Mouse (Mus musculus): ENCODE data around the gene Zeb2. TPM values are rescaled to one million over a fixed set of nuclear protein-coding genes. Genes with fewer than 3 reads are reported as not detected.

Gene Zeb2
- polyA plus RNA-seq, 2 experiments from 2014 or later, result 0.71 to 0.83 TPM

- no peak for ATAC-seq
Measured at GRCm38 (mm10) chr2:44979042-44979721, 138.0 kb downstream of the Zeb2 start.

DNA sequence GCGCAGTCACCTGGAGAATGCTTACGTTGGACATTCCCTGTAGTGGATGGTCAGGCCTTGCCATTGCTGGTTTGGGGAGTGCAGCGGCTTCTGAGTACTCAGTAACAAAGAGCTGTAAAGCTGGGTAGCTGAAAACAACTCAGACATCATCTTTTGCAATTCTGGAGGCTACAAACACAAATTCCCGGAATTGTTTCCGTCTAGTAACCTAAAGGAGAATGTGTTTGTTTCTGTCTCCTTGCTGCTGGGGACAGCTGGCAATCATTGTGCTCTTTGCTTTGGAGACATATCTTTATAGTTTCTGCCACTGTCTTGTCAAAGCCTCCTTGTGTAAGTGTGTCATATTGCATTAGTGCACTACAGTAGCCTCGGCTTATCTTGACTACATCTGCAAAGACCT lies 139.2 kb downstream of the Zeb2 start:
- ATAC-seq, result no peak

DNA sequence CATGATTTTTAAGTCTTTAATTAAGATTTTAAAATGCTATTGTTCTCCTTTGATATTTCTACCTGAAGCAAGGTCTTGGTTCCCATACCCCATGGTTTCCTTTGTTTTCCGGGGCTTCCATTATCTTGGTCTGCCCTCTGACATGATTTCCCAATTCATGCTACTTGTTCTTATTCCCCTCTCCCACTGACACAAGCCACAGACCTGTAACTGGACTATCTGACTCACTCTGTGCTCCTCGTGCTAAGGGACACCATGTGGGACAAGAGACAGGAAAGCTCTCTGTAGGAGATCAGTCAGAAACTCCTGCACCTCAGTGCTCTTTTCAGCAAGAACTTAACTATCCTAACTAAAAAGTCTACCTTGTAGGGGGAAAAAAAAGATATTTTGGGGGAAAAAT lies 139.6 kb downstream of the Zeb2 start:
- no peak for ATAC-seq

DNA sequence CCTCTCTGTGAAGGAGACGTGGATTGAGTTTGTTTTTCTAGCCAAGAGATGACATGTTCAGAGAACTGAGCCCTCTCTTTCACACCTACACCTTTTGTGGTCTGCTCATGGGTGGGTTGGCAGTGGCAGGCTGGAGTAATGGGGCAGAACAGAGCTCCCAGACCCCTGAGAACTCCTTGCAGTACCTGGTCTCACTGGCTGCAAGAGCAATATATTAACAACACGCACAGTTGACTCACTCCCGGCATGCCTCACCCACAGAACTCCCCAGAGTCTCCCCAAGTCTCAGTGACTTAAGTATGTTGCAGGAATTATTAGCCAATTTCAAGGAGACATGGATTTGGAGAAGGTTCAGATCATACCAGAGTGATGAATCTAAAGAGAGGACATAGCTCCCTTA lies 140.1 kb downstream of the Zeb2 start:
- ATAC-seq, result no peak

- ATAC-seq, result no peak
Measured at GRCm38 (mm10) chr2:44976484-44976883, 140.7 kb downstream of the Zeb2 start.

DNA sequence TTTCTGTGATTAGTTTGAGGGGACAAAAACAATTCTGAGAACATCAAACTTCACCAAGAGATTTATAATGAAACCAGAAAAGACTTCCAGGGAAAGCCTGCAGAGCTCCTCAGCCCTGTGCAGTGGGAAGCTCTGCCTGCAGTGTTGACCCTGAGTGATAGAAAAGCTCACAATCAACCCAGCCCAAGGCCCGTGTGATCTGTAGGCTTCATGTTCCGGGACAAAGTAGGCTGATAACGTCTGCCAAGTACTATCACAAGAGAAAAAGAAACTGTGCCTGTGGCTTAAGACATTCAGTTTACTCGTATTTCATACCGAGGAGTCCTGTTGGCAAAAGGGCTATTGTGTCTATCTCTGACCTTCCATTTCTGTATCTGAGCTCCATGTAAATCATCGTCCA lies 143.4 kb downstream of the Zeb2 start:
- no peak for ATAC-seq

GRCm38 (mm10) chr2:44970087-44970646 lies 147.0 kb downstream of the Zeb2 start:
- no peak for ATAC-seq

DNA sequence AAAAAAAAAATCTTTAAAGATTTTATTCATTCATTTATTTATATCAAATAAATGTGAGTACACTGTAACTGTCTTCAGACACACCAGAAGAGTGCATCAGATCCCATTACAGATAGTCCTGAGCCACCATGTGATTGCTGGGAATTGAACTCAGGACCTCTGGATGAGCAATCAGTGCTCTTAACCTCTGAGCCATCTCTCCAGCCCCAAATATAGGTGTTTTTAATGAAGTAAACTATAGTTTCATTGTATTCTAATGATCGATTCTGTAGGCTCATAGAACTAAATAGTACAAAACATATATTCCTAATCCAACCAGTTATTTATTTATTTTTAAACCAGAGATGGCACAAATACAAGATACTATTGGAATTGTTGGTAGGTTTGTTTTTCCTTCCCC lies 147.6 kb downstream of the Zeb2 start:
- ATAC-seq, result no peak

- no peak for ATAC-seq
Measured at GRCm38 (mm10) chr2:44969226-44969625, 148.0 kb downstream of the Zeb2 start.

DNA sequence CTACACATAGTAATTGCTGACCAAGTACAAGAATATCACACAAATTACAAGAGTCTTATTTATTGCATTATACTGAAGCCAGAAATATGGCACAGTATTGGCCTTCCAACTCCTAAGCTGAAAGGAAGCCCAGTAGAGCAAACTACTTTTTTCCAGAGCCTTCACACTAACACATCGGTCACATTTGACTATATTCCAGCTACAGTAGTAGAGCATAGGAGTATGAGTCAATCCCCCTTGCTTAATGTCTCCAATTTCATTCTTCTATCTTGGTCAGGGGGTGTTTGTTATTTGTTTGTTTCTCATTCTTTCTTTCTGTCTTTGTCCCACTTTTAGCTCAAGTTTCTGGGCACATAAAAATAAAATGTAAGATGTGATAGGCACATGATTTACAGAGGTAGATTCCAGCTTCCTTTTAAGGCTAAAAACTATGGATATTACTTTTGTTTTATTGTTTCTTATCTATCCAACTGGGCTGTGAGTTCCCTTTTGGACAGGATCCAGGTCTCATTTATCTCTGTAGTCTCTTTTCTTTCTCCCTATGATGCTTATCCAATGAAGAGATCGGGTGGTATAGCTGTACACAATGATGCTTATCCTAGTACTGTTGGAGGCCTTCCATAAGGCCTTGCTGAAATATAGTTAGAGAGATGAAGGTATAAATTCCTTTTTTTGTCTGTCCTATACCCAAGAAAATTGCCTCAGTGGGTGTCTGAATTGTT lies 151.2 kb downstream of the Zeb2 start:
- no peak for ATAC-seq

DNA sequence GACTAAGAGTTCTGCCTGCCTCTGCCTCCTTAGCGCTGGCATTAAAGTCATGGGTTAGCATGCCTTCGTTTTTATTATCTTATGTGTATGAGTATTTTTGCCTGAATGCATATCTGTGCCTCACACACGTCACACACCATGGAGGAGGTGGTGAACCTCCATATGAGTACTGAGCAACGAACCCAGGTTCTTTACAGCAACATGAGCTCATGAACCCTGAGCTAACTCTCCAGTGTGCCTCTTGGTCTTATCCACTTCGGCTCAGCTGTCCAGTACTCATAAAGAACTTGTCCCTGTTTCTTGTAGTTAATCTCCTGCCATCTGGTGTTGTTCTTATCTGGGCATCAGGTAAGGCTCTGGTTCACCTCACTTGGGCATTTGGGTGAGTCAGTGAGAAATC lies 154.6 kb downstream of the Zeb2 start:
- ATAC-seq, result no peak

DNA sequence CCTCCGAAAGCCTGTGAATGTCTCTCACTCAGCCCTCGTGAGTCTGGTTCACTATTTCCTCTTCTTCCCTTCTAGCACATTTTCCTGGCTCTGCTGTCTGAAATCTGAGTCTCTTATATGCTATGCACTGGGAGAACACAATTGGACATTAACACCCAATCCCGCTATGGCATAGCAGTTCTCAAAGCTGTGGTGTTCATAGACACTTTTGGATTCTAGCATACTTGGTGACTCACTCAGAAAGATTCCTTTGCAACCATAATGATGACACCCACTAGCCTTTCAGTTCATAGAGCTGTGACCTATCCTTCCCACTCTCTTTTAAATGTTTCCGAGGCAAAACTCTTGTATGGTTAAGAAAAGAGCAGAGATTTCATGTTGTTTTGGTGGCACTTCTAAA lies 156.0 kb downstream of the Zeb2 start:
- no peak for ATAC-seq

GRCm38 (mm10) chr2:44960561-44960960 lies 156.6 kb downstream of the Zeb2 start:
- ATAC-seq, result peak; percentile 92

GRCm38 (mm10) chr2:44957329-44957797 lies 159.8 kb downstream of the Zeb2 start:
- ATAC-seq, result no peak

DNA sequence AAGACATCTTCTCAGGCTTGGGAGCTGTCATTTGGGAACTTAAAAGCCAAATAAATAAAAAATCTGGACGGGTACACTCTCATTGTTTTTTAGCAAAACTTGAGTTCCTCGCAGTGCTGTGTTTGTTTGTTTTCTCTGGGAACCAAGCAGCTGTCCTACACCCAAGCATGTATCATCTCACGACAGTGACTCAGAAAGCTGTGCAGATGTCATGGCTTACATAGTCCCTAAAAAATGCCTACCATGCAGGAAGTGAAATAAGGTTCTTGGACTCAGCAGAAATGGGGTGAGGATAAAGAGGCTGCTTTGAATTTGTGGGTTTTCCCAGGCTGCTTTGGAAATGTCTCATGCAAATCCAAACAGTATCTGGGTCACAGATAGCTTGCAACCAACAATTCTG lies 161.0 kb downstream of the Zeb2 start:
- ATAC-seq, result no peak

DNA sequence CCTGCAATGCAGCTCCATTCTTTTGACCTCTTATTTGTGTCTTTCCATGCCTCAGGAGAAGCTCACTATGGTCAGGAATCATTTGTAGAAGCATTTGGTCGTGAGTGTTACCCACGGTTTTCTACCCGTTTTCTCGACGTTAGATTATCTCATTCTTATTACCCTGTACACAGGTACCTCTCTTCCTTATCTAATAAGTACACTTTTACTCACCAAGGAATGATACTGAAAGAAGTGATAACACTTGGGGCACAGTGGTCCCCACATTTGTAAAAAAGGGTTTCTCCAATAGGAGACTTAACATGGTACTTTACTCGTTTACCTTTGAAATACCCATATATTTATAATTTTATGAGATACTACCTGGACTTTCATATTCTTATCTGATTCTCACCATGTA lies 161.7 kb downstream of the Zeb2 start:
- no peak for ATAC-seq

GRCm38 (mm10) chr2:44954180-44954579 lies 163.0 kb downstream of the Zeb2 start:
- no peak for ATAC-seq

GRCm38 (mm10) chr2:44952830-44953422 lies 164.3 kb downstream of the Zeb2 start:
- ATAC-seq, result peak; percentile 48

DNA sequence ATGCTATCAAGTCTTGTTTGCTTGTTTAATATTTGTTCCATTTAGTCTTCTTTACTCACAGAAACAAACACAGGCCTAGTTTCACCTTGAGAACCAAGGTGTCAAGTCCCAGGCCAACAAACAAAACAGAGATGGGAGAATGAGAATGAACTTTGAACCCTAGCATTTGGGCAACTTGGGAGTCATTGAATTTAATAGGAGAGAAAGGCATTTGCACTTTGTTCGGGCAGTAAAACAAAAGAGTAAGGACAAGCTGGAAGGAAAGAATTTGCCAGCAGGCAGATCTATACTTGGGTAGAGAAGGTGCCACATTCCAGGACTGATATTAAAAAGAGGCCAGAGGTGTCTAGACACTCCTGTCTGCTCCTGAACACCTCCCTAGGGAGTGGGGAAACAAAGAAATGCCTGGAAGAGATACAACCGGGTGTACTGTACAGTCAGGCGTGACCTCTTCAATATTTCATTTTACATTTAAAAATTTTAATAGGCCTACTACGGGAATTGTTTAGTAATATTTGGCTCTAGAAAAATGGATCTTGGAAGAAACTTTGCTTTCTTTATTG lies 165.5 kb downstream of the Zeb2 start:
- ATAC-seq, result no peak

DNA sequence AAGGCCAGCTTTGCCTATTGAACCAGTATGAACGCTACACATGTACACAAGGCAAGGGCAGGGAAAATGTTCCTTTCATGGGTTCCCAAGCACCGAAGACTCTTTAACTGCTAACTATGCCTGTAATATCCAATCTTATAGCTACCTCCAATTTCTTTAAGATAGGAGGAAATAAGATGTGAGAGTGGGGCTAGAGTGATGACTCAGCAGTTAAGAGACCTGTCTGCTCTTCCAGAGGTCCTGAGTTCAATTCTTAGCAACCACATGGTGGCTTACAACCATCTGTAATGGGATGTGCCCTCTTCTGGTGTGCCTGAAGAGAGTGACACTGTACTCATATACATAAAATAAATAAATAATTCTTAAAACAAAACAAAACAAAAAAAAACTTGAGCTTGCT lies 172.5 kb downstream of the Zeb2 start:
- ATAC-seq, result no peak
